Mouse (Mus musculus) 416B (cell line): ENCODE results near the gene Psmc3ip.
"Not testable (repeated sequence)": the region's sequence is repeated elsewhere in the genome, so short reads cannot be mapped to it uniquely, and the experiment has no call there.

ENCODE experiments used
- DNase-seq: peaks from one replicate; pipeline ENCODE4 v3.0.0; 2011; ENCODE audit warnings: low read depth

The Psmc3ip gene

GRCm38 (mm10) chr11:101095314-101096024 lies at the start of gene Psmc3ip:
Gene Psmc3ip, minus strand, starts transcription at chr11:101095436.
- DNase-seq: peak; percentile 97

- peak; percentile 86 for DNase-seq
Measured at GRCm38 (mm10) chr11:101143338-101144225, 48.3 kb upstream of the Psmc3ip start.

- no peak for DNase-seq
Measured at GRCm38 (mm10) chr11:101142215-101142967, 47.2 kb upstream of the Psmc3ip start.

GRCm38 (mm10) chr11:101141088-101141487 lies 45.9 kb upstream of the Psmc3ip start:
- no peak for DNase-seq

- no peak for DNase-seq
Measured at GRCm38 (mm10) chr11:101140164-101140819, 45.1 kb upstream of the Psmc3ip start.

GRCm38 (mm10) chr11:101138536-101139181 lies 43.4 kb upstream of the Psmc3ip start:
- no peak for DNase-seq

- no peak for DNase-seq
Measured at GRCm38 (mm10) chr11:101137000-101137399, 41.8 kb upstream of the Psmc3ip start.

- DNase-seq: no peak
Measured at GRCm38 (mm10) chr11:101134217-101134865, 39.1 kb upstream of the Psmc3ip start.

- DNase-seq: no peak
Measured at GRCm38 (mm10) chr11:101133037-101133436, 37.8 kb upstream of the Psmc3ip start.

- peak; percentile 78 for DNase-seq
Measured at GRCm38 (mm10) chr11:101131701-101132100, 36.5 kb upstream of the Psmc3ip start.

GRCm38 (mm10) chr11:101131187-101131586 lies 36.0 kb upstream of the Psmc3ip start:
- DNase-seq: peak; percentile 37

- no peak for DNase-seq
Measured at GRCm38 (mm10) chr11:101130056-101130756, 35.0 kb upstream of the Psmc3ip start.

- DNase-seq: no peak
Measured at GRCm38 (mm10) chr11:101128996-101129577, 33.9 kb upstream of the Psmc3ip start.

GRCm38 (mm10) chr11:101127075-101127474 lies 31.8 kb upstream of the Psmc3ip start:
- peak; percentile 37 for DNase-seq

GRCm38 (mm10) chr11:101125008-101125407 lies 29.8 kb upstream of the Psmc3ip start:
- not testable (repeated sequence) for DNase-seq

GRCm38 (mm10) chr11:101124494-101124893 lies 29.3 kb upstream of the Psmc3ip start:
- DNase-seq: not testable (repeated sequence)

GRCm38 (mm10) chr11:101120545-101121188 lies 25.4 kb upstream of the Psmc3ip start:
- no peak for DNase-seq

GRCm38 (mm10) chr11:101119761-101120544 lies 24.7 kb upstream of the Psmc3ip start, which contains the start of the genes Retreg3 and Tubg1:
Gene Retreg3, minus strand, starts transcription at chr11:101119893.
Gene Tubg1, plus strand, starts transcription at chr11:101119938.
- peak; percentile 99 for DNase-seq
